9 mouse cellular contexts compared by ENCODE assay signal in genomic region chr12:107753022-107753421, GRCm38 (mm10).
DNase-seq lines count a peak whose midpoint lies in the region; ATAC-seq and TF ChIP-seq lines count a peak whose summit lies in the region.
"Had no signal": no experiment of that assay in that cellular context is flagged by ENCODE, and none has a peak within 500 bp of the region (broad histone marks: within the 10 kb centered on the region; RNA-seq: fewer than 3 reads in every experiment).

No protein-coding gene starts in this region.

- no peaks in the 10 kb centered on the region for H3K36me3 ChIP-seq in kidney, adult 2 months (ENCODE audit: control insufficient read depth, insufficient read depth, low read length)
- H3K36me3 ChIP-seq in embryonic facial prominence, embryonic 12.5 days = no peaks in the 10 kb centered on the region
- no peaks in the 10 kb centered on the region for H3K36me3 ChIP-seq in intestine, embryonic 15.5 days

- H3K9me3 ChIP-seq in embryonic facial prominence, embryonic 12.5 days = no peaks in the 10 kb centered on the region
- H3K9me3 ChIP-seq in intestine, embryonic 15.5 days = no peaks in the 10 kb centered on the region

- H3K27me3 ChIP-seq in kidney, adult 2 months (replicated peaks; ENCODE audit: control insufficient read depth, insufficient read depth, low read length) = no peaks in the 10 kb centered on the region
- no peaks in the 10 kb centered on the region for H3K27me3 ChIP-seq in embryonic facial prominence, embryonic 12.5 days
- H3K27me3 ChIP-seq in intestine, embryonic 15.5 days (replicated peaks) = no peaks in the 10 kb centered on the region

- peak; percentile 5 for DNase-seq in kidney, adult 2 months
- no peak for DNase-seq in kidney, postnatal 10 days
- peak; percentile 75 for DNase-seq in skeletal muscle tissue, adult 2 months (ENCODE audit: low read depth, low spot score)
- DNase-seq in T-cell, adult 2 months (ENCODE audit: low spot score) = no peak
- DNase-seq in spleen, adult 12 weeks (ENCODE audit: low spot score) = no peak
- DNase-seq in right cerebral cortex, adult 18-20 months = no peak

- TF ChIP-seq POLR2A in kidney, adult 2 months (IDR thresholded peaks at IDR 0.05; ENCODE audit: low read depth, low read length) = no peak

- no peak overlapping the region for H3K4me3 ChIP-seq in kidney, adult 2 months (ENCODE audit: insufficient read depth, low read depth, low read length)
- H3K4me3 ChIP-seq in embryonic facial prominence, embryonic 12.5 days = no peak overlapping the region
- no peak overlapping the region for H3K4me3 ChIP-seq in intestine, embryonic 15.5 days (replicated peaks)

- TF ChIP-seq CTCF in kidney, adult 2 months (conservative IDR thresholded peaks at IDR 0.05; ENCODE audit: insufficient read depth, insufficient read length, low read depth, low read length) = no peak

- WGBS in kidney, adult 2 months = 81% methylated on average over 8 of the region's 8 CpGs
- WGBS in embryonic facial prominence, embryonic 12.5 days = 53% methylated on average over 8 of the region's 8 CpGs
- 49% methylated on average over 8 of the region's 8 CpGs for WGBS in intestine, embryonic 15.5 days

- no peak overlapping the region for H3K27ac ChIP-seq in kidney, adult 2 months (ENCODE audit: insufficient read depth, low read depth, low read length)
- H3K27ac ChIP-seq in embryonic facial prominence, embryonic 12.5 days = peak overlapping the region; percentile 32; the same call in 1 of the 2 replicates
- 0 out of 2 replicates have a peak overlapping the region, but pooled peaks have one; percentile 17 for H3K27ac ChIP-seq in intestine, embryonic 15.5 days
- H3K27ac ChIP-seq: macrophage had no signal

- no peak for ATAC-seq in embryonic facial prominence, embryonic 12.5 days (ENCODE audit: insufficient number of reproducible peaks, insufficient read depth, low FRiP score, low TSS enrichment)
- ATAC-seq in intestine, embryonic 15.5 days = peak; percentile 74

- H3K9ac ChIP-seq in embryonic facial prominence, embryonic 12.5 days = no peak overlapping the region
- H3K9ac ChIP-seq in intestine, embryonic 15.5 days = no peak overlapping the region

- H3K4me1 ChIP-seq in kidney, adult 2 months (ENCODE audit: control insufficient read depth, insufficient read depth, low read length) = no peaks in the 10 kb centered on the region
- H3K4me1 ChIP-seq in embryonic facial prominence, embryonic 12.5 days = peaks cover 55% of the 10 kb centered on the region
- peaks cover 34% of the 10 kb centered on the region for H3K4me1 ChIP-seq in intestine, embryonic 15.5 days (replicated peaks)

- H3K4me2 ChIP-seq in embryonic facial prominence, embryonic 12.5 days (replicated peaks) = no peak overlapping the region
- H3K4me2 ChIP-seq in intestine, embryonic 15.5 days (replicated peaks) = no peak overlapping the region; the same call in 1 of the 2 replicates

Comparison
In these comparisons a context has a peak if more than half of its experiments do, and no peak if none do; other contexts are left out.
1. DNase-seq: peak in kidney, adult 2 months (single experiment) and skeletal muscle tissue, adult 2 months (single experiment); none in kidney, postnatal 10 days (single experiment), T-cell, adult 2 months (single experiment), spleen, adult 12 weeks (single experiment) and right cerebral cortex, adult 18-20 months (single experiment).